Mouse (Mus musculus): Measurements from ENCODE around the gene Wbp1. TPM values are rescaled to one million over a fixed set of nuclear protein-coding genes. Genes with fewer than 3 reads are reported as not detected.

The Wbp1 gene
- polyA plus RNA-seq, 1 experiment from 2014 or later: 108 TPM

DNA sequence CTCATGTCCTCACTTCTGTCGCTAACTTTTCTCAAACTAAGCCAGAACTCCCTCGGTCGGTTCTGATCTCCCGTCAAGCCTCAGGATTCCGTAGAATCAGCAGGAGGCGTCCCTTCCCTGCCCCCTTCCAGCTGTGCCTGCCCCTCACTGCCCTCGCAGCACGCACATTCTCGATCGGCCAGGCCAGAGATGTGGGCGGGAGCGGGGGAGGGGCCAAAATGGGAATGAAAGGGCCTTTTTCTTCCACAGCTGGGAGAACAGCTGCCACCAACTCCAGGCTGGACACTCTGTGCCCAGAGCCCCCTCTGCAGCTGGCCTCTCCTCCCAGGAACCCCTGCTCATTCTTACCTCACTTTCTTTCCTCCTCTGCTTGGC lies 16.2 kb upstream of the Wbp1 start:
- Histone ChIP-seq H3K9ac (ENCODE audit: low read depth, low read length) (peak overlapping the region; percentile 83), H3K4me1 (replicated peaks; ENCODE audit: insufficient read depth, low read length) (peaks cover 38% of the 10 kb centered on the region), H3K27me3 (ENCODE audit: insufficient read depth, low read length) (no peaks in the 10 kb centered on the region), H3K36me3 (ENCODE audit: insufficient read depth, low read length) (0 out of 2 replicates have a peak, but pooled peaks cover 4% of the 10 kb centered on the region), H3K27ac (peak overlapping the region; percentile 100), H3K4me2 (ENCODE audit: low read length) (peak overlapping the region; percentile 87), H3K9me3 (replicated peaks; ENCODE audit: low read length) (no peaks in the 10 kb centered on the region), H3K4me3 (replicated peaks; ENCODE audit: low read depth, low read length) (peak overlapping the region; percentile 53)
- DNase-seq (ENCODE audit: low spot score) (peak; percentile 96), ATAC-seq (replicated peaks; ENCODE audit: low FRiP score, low read depth) (peak; percentile 61)
- TF ChIP-seq CTCF (IDR thresholded peaks at IDR 0.05; ENCODE audit: low read depth): peak; percentile 21; the same call in 1 of the 2 replicates
- WGBS: under 1% methylated on average over 12 of the region's 12 CpGs

DNA sequence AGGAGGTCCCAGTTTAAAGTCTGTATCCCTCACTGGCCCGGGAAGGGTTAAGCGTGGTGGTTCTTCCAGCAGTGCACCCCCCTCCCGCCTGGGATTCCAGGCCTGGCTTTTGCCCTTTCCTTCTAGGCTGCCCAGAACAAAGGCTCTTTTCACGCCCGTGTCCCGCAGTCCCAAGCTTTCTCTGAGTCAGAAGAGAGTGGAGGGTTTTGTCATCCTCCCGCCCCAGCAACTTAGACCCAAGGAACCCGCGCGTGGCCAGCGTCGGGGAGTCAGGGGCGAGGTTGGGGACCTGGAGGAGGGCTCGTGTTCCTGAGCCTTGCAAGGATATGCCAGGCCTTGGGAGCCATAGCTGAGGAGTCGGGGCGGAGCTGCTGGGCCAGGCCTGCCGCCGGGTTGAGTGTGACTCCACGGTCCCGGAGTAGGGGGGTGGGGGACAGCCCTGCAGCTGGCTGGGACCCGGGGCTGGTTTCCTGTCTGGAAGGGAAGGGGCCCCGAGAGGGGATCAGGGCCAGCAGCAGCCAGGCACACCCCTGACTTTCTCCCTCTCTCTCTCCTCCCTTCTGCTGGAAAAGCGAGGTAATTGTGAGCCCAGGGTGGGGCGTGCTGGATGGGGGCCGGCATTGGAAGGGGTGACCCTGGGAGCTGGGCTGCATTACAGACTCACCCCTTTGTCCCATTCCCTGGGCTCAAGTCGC lies 15.7 kb upstream of the Wbp1 start:
- Histone ChIP-seq H3K4me1 (replicated peaks; ENCODE audit: insufficient read depth, low read length) (peaks cover 33% of the 10 kb centered on the region), H3K4me3 (replicated peaks; ENCODE audit: low read depth, low read length) (peak overlapping the region; percentile 53), H3K9ac (ENCODE audit: low read depth, low read length) (peak overlapping the region; percentile 83), H3K4me2 (ENCODE audit: low read length) (peak overlapping the region; percentile 87), H3K27me3 (ENCODE audit: insufficient read depth, low read length) (no peaks in the 10 kb centered on the region), H3K36me3 (ENCODE audit: insufficient read depth, low read length) (0 out of 2 replicates have a peak, but pooled peaks cover 4% of the 10 kb centered on the region), H3K9me3 (replicated peaks; ENCODE audit: low read length) (no peaks in the 10 kb centered on the region), H3K27ac (peak overlapping the region; percentile 100)
- DNase-seq (ENCODE audit: low spot score): peak; percentile 93
- ATAC-seq (replicated peaks; ENCODE audit: low FRiP score, low read depth): peak; percentile 67
- TF ChIP-seq CTCF (IDR thresholded peaks at IDR 0.05; ENCODE audit: low read depth): no peak
- WGBS: under 1% methylated on average over 26 of the region's 26 CpGs

DNA sequence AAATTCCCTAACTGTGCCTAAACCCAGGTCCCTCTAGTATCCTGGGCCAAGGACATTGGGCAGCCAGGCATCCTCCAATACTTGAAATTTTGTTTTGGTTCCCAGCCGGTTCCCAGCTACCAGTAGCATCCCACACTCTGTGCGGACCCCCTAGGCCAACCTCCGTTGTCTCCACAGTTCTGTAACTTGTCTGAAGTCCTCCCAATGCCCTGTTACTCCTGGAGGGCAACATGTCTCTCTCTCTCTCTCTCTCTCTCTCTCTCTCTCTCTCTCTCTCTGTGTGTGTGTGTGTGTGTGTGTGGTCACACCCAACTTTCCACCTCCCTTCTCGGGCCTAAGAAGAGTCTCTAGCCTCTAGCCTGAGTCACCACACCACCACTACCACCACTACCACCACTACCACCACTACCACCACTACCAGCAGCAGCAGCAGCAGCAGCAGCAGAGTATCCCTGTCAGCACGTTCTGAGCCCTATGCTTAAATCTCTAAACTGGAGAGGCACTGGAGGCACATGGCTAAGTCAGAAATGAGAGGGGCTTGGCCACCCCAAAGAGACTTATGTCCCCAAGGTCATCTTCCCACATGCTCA lies 15.0 kb upstream of the Wbp1 start:
- no peak for ATAC-seq (replicated peaks; ENCODE audit: low FRiP score, low read depth)
- no peak for DNase-seq (ENCODE audit: low spot score)
- Histone ChIP-seq H3K36me3 (ENCODE audit: insufficient read depth, low read length) (0 out of 2 replicates have a peak, but pooled peaks cover 4% of the 10 kb centered on the region), H3K27ac (peak overlapping the region; percentile 100), H3K4me3 (replicated peaks; ENCODE audit: low read depth, low read length) (peak overlapping the region; percentile 53), H3K9ac (ENCODE audit: low read depth, low read length) (peak overlapping the region; percentile 83), H3K4me1 (replicated peaks; ENCODE audit: insufficient read depth, low read length) (peaks cover 26% of the 10 kb centered on the region), H3K9me3 (replicated peaks; ENCODE audit: low read length) (no peaks in the 10 kb centered on the region), H3K4me2 (ENCODE audit: low read length) (peak overlapping the region; percentile 87), H3K27me3 (ENCODE audit: insufficient read depth, low read length) (no peaks in the 10 kb centered on the region)
- 3% methylated on average over 5 of the region's 5 CpGs for WGBS
- no peak for TF ChIP-seq CTCF (IDR thresholded peaks at IDR 0.05; ENCODE audit: low read depth)

DNA sequence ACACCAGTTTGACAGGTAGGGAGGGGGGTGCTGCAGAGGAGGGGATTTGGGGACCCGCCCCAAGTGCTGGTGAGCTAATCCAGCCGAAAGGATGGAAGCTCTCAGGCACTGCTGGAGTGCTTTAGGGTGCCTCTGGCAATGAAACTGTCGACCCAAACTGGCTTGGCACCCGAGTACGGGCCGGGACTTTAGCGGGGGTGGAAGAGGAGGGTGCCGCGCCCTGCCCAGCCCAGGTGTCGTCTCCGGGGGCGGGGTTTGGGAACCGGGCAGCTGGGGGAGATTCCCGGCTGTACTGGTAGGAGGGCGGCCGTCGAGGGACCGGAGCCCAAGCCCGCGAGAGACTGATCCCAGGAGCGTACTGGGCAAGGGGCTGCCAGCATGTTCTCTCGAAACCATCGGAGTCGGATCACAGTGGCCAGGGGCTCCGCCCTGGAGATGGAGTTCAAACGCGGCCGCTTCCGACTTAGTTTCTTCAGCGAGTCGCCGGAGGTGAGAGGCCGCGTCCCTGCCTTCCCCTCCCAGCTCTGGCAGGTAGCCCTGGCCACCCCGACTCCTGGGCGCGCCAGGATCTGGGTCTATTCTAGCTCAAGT lies 14.3 kb upstream of the Wbp1 start:
- peak overlapping the region; percentile 100 for H3K27ac ChIP-seq
- H3K36me3 ChIP-seq (ENCODE audit: insufficient read depth, low read length): 0 out of 2 replicates have a peak, but pooled peaks cover 4% of the 10 kb centered on the region
- no peak for DNase-seq (ENCODE audit: low spot score)
- peak overlapping the region; percentile 53 for H3K4me3 ChIP-seq (replicated peaks; ENCODE audit: low read depth, low read length)
- peaks cover 25% of the 10 kb centered on the region for H3K4me1 ChIP-seq (replicated peaks; ENCODE audit: insufficient read depth, low read length)
- no peak for ATAC-seq (replicated peaks; ENCODE audit: low FRiP score, low read depth)
- peak overlapping the region; percentile 83 for H3K9ac ChIP-seq (ENCODE audit: low read depth, low read length)
- 3% methylated on average over 37 of the region's 37 CpGs for WGBS
- TF ChIP-seq CTCF (IDR thresholded peaks at IDR 0.05; ENCODE audit: low read depth): no peak
- H3K9me3 ChIP-seq (replicated peaks; ENCODE audit: low read length): no peaks in the 10 kb centered on the region
- H3K4me2 ChIP-seq (ENCODE audit: low read length): peak overlapping the region; percentile 87
- H3K27me3 ChIP-seq (ENCODE audit: insufficient read depth, low read length): no peaks in the 10 kb centered on the region

DNA sequence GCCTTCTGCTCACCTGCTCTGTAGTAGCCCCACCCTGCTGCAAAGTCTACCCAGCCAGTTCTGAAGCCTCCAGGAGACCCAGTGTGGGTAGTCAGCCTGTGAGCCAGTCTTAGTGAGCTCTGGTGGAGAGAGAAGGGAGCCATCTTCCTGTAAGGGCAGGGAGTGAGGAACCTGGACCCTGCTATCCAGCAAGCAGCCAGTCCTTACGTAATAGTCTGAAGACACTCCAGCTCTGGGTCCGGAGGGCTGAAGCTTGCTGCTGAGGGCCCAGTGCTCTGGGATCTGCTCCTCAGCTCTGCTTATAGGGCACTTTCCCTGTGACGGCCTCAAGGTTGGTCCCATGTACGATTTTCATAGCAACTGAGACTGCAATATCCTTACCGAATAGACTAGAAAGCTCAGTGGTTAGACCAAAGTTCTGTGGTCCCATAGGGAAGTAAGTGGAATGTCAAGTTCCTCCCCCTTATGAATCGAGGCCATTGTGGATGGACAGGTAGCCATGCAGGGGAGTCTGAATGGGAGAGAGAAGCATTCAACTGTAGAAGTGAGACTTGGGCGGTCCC lies 13.7 kb upstream of the Wbp1 start, which contains the start of gene Rtkn:
Gene Rtkn (plus strand): TSS at position 513 of the 563 bp plus-strand sequence.
- Histone ChIP-seq H3K36me3 (ENCODE audit: insufficient read depth, low read length) (0 out of 2 replicates have a peak, but pooled peaks cover 4% of the 10 kb centered on the region), H3K9ac (ENCODE audit: low read depth, low read length) (peak within 1 kb of the TSS; percentile 83), H3K4me3 (replicated peaks; ENCODE audit: low read depth, low read length) (peak within 1 kb of the TSS; percentile 53), H3K4me1 (replicated peaks; ENCODE audit: insufficient read depth, low read length) (peaks cover 25% of the 10 kb centered on the region), H3K4me2 (ENCODE audit: low read length) (peak within 1 kb of the TSS; percentile 87), H3K27ac (peak within 1 kb of the TSS; percentile 100), H3K27me3 (ENCODE audit: insufficient read depth, low read length) (no peaks in the 10 kb centered on the region), H3K9me3 (replicated peaks; ENCODE audit: low read length) (no peaks in the 10 kb centered on the region)
- no peak for TF ChIP-seq CTCF (IDR thresholded peaks at IDR 0.05; ENCODE audit: low read depth)
- WGBS: 60% methylated on average over 7 of the region's 7 CpGs
- no peak for ATAC-seq (replicated peaks; ENCODE audit: low FRiP score, low read depth)
- no peak for DNase-seq (ENCODE audit: low spot score)

DNA sequence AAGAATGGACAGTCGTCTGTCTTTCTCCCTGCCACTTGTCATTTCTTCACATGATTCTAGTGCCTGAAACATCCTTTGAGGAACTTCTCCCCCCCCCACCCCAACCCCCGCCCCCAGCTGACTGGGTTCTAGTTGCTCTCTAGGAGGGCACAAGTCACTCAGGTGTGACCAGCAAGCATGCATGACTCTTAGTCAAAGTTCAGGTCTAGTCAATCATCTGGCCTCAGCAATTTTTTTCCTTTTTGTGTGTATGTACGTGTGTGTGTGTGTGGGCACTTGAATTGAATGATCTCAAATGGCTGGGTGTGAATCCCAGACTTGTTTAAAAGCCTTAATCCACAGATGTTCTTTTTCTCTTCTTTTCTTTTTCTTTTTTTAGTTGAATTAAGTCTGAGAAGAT lies 12.9 kb upstream of the Wbp1 start:
- Histone ChIP-seq H3K27me3 (ENCODE audit: insufficient read depth, low read length) (no peaks in the 10 kb centered on the region), H3K9me3 (replicated peaks; ENCODE audit: low read length) (no peaks in the 10 kb centered on the region), H3K4me1 (replicated peaks; ENCODE audit: insufficient read depth, low read length) (peaks cover 25% of the 10 kb centered on the region)

More for the DNA sequence above, 12.9 kb upstream of the Wbp1 start:
- WGBS: 54% methylated on average over 3 of the region's 3 CpGs
- no peak; the same call in 1 of the 2 replicates for ATAC-seq (replicated peaks; ENCODE audit: low FRiP score, low read depth)
- DNase-seq (ENCODE audit: low spot score): no peak
- H3K4me3 ChIP-seq (replicated peaks; ENCODE audit: low read depth, low read length): no peak overlapping the region
- H3K9ac ChIP-seq (ENCODE audit: low read depth, low read length): no peak overlapping the region
- H3K36me3 ChIP-seq (ENCODE audit: insufficient read depth, low read length): 0 out of 2 replicates have a peak, but pooled peaks cover 2% of the 10 kb centered on the region
- H3K27ac ChIP-seq: no peak overlapping the region
- TF ChIP-seq CTCF (IDR thresholded peaks at IDR 0.05; ENCODE audit: low read depth): no peak
- H3K4me2 ChIP-seq (ENCODE audit: low read length): no peak overlapping the region
